Mouse (Mus musculus): ENCODE measurements around the gene Chd2. TPM values are rescaled to one million over a fixed set of nuclear protein-coding genes. Genes with fewer than 3 reads are reported as not detected.
"Not testable (repeated sequence)": the region's sequence is repeated elsewhere in the genome, so short reads cannot be mapped to it uniquely, and the experiment has no call there.

Gene Chd2
- polyA plus RNA-seq, 1 experiment = 5.8 TPM

- Histone ChIP-seq H3K36me3 (ENCODE audit: control insufficient read depth, insufficient read depth) (peaks cover 76% of the 10 kb centered on the region), H3K79me2 (ENCODE audit: control insufficient read depth, insufficient read depth) (peaks cover 92% of the 10 kb centered on the region), H3K79me3 (ENCODE audit: low read depth) (peaks cover 65% of the 10 kb centered on the region), H3K27me3 (ENCODE audit: control insufficient read depth, insufficient read depth, insufficient read length) (no peaks in the 10 kb centered on the region), H3K4me3 (ENCODE audit: insufficient read depth, poor library complexity, severe bottlenecking) (no peak overlapping the region), H3ac (ENCODE audit: control insufficient read depth, insufficient read length, low read depth) (no peak overlapping the region)
- no peak for TF ChIP-seq CTCF (IDR thresholded peaks at IDR 0.05; ENCODE audit: control insufficient read depth, insufficient read depth, insufficient read length)
These were observed 22.4 kb downstream of the Chd2 start for GRCm38 (mm10) chr7:73519060-73519796.

DNA sequence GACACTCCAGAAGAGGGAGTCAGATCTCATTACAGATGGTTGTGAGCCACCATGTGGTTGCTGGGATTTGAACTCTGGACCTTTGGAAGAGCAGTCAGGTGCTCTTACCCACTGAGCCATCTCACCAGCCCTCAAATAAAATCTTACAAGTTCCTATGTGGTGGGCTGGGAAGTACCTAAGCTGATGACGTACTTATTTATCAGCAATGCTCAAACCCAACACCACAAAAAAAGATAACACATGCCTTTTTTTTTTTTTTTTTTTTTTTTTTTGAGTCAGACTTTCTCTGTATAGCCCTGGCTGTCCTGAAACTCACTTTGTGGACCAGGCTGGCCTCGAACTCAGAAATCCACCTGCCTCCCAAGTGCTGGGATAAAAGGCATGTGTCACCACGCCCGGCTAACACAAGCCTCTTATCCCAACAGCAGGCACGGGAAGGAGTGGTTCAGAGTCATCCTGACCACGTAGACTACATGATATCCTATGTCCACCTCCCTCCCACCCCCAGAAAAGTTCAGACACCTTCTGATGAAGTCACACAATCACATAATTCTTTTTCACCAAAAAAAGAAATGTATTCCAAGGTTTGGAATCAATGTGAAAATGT, 23.2 kb downstream of the Chd2 start:
- Histone ChIP-seq H3K79me2 (ENCODE audit: control insufficient read depth, insufficient read depth) (peaks cover 90% of the 10 kb centered on the region), H3K79me3 (ENCODE audit: low read depth) (peaks cover 61% of the 10 kb centered on the region), H3K36me3 (ENCODE audit: control insufficient read depth, insufficient read depth) (peaks cover 81% of the 10 kb centered on the region)
- H3K27me3 ChIP-seq (ENCODE audit: control insufficient read depth, insufficient read depth, insufficient read length); H3K4me3 ChIP-seq (ENCODE audit: insufficient read depth, poor library complexity, severe bottlenecking); H3ac ChIP-seq (ENCODE audit: control insufficient read depth, insufficient read length, low read depth): not testable (repeated sequence)

DNA sequence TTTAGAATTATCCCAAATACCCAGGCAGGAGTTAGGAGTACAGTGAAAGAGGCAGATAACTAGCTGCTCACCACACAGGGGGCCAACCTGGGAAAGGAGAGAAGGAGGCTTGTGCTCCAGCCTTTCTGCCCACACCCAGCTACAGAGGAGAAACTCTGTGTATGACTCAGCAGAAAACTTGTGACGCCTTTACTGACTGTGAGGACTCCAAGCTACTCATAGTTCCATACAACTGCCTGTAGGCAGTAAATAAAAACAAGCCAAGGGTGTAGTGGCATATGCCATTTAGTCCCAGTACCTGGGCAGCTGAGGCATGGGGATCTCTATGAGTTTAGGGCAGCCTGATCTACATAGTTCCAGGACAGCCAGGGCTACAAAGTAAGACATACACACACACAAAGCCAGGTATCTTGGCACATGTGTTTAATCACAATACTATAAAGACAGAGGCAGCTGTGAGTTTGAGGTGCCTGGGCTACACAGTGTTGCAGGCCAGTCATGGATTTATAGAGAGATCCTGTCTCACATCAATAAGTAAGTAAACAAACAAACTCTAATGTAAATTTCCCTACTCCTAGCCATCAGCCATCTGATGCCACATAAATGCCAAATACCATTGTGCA, 24.1 kb downstream of the Chd2 start:
- Histone ChIP-seq H3K79me2 (ENCODE audit: control insufficient read depth, insufficient read depth) (peaks cover 82% of the 10 kb centered on the region), H3K4me3 (ENCODE audit: insufficient read depth, poor library complexity, severe bottlenecking) (no peak overlapping the region), H3ac (ENCODE audit: control insufficient read depth, insufficient read length, low read depth) (no peak overlapping the region), H3K36me3 (ENCODE audit: control insufficient read depth, insufficient read depth) (peaks cover 85% of the 10 kb centered on the region), H3K27me3 (ENCODE audit: control insufficient read depth, insufficient read depth, insufficient read length) (no peaks in the 10 kb centered on the region), H3K79me3 (ENCODE audit: low read depth) (peaks cover 53% of the 10 kb centered on the region)
- TF ChIP-seq MAX (IDR thresholded peaks at IDR 0.05) = no peak
- no peak for TF ChIP-seq USF1 (IDR thresholded peaks at IDR 0.05; ENCODE audit: low read depth)
- TF ChIP-seq CTCF (IDR thresholded peaks at IDR 0.05; ENCODE audit: control insufficient read depth, insufficient read depth, insufficient read length) = no peak
- TF ChIP-seq MYOG (IDR thresholded peaks at IDR 0.05; ENCODE audit: control insufficient read depth, extremely low read depth, insufficient read length) = no peak
- TF ChIP-seq CEBPB (IDR thresholded peaks at IDR 0.05; ENCODE audit: low read depth) = no peak
- TF ChIP-seq FOSL1 (IDR thresholded peaks at IDR 0.05; ENCODE audit: insufficient read depth, low read length, poor library complexity, severe bottlenecking) = no peak
- TF ChIP-seq MYOD1 (IDR thresholded peaks at IDR 0.05; ENCODE audit: control insufficient read depth, insufficient read length, low read depth) = no peak

- peaks cover 82% of the 10 kb centered on the region for H3K79me2 ChIP-seq (ENCODE audit: control insufficient read depth, insufficient read depth)
- peaks cover 50% of the 10 kb centered on the region for H3K79me3 ChIP-seq (ENCODE audit: low read depth)
- no peak for TF ChIP-seq CTCF (IDR thresholded peaks at IDR 0.05; ENCODE audit: control insufficient read depth, insufficient read depth, insufficient read length)
- no peak for TF ChIP-seq USF1 (IDR thresholded peaks at IDR 0.05; ENCODE audit: low read depth)
- TF ChIP-seq MYOG (IDR thresholded peaks at IDR 0.05; ENCODE audit: control insufficient read depth, extremely low read depth, insufficient read length) = no peak
- no peak for TF ChIP-seq FOSL1 (IDR thresholded peaks at IDR 0.05; ENCODE audit: insufficient read depth, low read length, poor library complexity, severe bottlenecking)
- TF ChIP-seq MYOD1 (IDR thresholded peaks at IDR 0.05; ENCODE audit: control insufficient read depth, insufficient read length, low read depth) = no peak
- TF ChIP-seq MAX (IDR thresholded peaks at IDR 0.05) = no peak
- no peak for TF ChIP-seq CEBPB (IDR thresholded peaks at IDR 0.05; ENCODE audit: low read depth)
- no peak overlapping the region for H3K4me3 ChIP-seq (ENCODE audit: insufficient read depth, poor library complexity, severe bottlenecking)
- H3K36me3 ChIP-seq (ENCODE audit: control insufficient read depth, insufficient read depth) = peaks cover 85% of the 10 kb centered on the region
- no peak overlapping the region for H3ac ChIP-seq (ENCODE audit: control insufficient read depth, insufficient read length, low read depth)
- H3K27me3 ChIP-seq (ENCODE audit: control insufficient read depth, insufficient read depth, insufficient read length) = no peaks in the 10 kb centered on the region
These were observed 24.8 kb downstream of the Chd2 start for GRCm38 (mm10) chr7:73516820-73517219.

- peaks cover 43% of the 10 kb centered on the region for H3K79me3 ChIP-seq (ENCODE audit: low read depth)
- peaks cover 93% of the 10 kb centered on the region for H3K36me3 ChIP-seq (ENCODE audit: control insufficient read depth, insufficient read depth)
- peaks cover 81% of the 10 kb centered on the region for H3K79me2 ChIP-seq (ENCODE audit: control insufficient read depth, insufficient read depth)
- H3K4me3 ChIP-seq (ENCODE audit: insufficient read depth, poor library complexity, severe bottlenecking) = no peak overlapping the region
- TF ChIP-seq CTCF (IDR thresholded peaks at IDR 0.05; ENCODE audit: control insufficient read depth, insufficient read depth, insufficient read length) = no peak
- no peak for TF ChIP-seq MYOG (IDR thresholded peaks at IDR 0.05; ENCODE audit: control insufficient read depth, extremely low read depth, insufficient read length)
- no peak for TF ChIP-seq FOSL1 (IDR thresholded peaks at IDR 0.05; ENCODE audit: insufficient read depth, low read length, poor library complexity, severe bottlenecking)
- no peak for TF ChIP-seq MYOD1 (IDR thresholded peaks at IDR 0.05; ENCODE audit: control insufficient read depth, insufficient read length, low read depth)
- TF ChIP-seq USF1 (IDR thresholded peaks at IDR 0.05; ENCODE audit: low read depth) = no peak
- TF ChIP-seq CEBPB (IDR thresholded peaks at IDR 0.05; ENCODE audit: low read depth) = no peak
- no peak for TF ChIP-seq MAX (IDR thresholded peaks at IDR 0.05)
- H3K27me3 ChIP-seq (ENCODE audit: control insufficient read depth, insufficient read depth, insufficient read length) = no peaks in the 10 kb centered on the region
- H3ac ChIP-seq (ENCODE audit: control insufficient read depth, insufficient read length, low read depth) = no peak overlapping the region
These were observed 27.1 kb downstream of the Chd2 start for GRCm38 (mm10) chr7:73514560-73514959.

DNA sequence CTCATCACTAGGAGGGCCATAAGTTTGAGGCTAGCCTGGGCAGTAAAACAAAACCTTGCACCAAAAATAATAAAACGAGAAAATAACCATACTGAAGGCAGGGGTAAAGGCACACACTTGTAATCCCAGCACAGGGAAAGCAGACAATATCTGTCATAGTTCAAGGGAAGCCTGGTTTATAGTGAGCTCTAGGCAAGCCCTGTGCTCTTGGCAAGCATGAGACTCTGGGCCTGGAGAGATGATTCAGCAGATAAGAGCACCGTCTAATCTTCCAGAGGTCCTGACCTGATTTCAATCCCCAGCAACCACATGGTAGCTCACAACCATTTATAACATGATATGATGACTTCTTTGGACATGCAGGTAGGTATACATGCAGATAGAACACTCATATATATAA, 29.2 kb downstream of the Chd2 start:
- Histone ChIP-seq H3ac (ENCODE audit: control insufficient read depth, insufficient read length, low read depth) (no peak overlapping the region), H3K36me3 (ENCODE audit: control insufficient read depth, insufficient read depth) (peaks cover 98% of the 10 kb centered on the region), H3K79me3 (ENCODE audit: low read depth) (peaks cover 42% of the 10 kb centered on the region), H3K27me3 (ENCODE audit: control insufficient read depth, insufficient read depth, insufficient read length) (no peaks in the 10 kb centered on the region), H3K79me2 (ENCODE audit: control insufficient read depth, insufficient read depth) (peaks cover 63% of the 10 kb centered on the region), H3K4me3 (ENCODE audit: insufficient read depth, poor library complexity, severe bottlenecking) (no peak overlapping the region)
- TF ChIP-seq MYOG (IDR thresholded peaks at IDR 0.05; ENCODE audit: control insufficient read depth, extremely low read depth, insufficient read length) (no peak), CTCF (IDR thresholded peaks at IDR 0.05; ENCODE audit: control insufficient read depth, insufficient read depth, insufficient read length) (no peak), FOSL1 (IDR thresholded peaks at IDR 0.05; ENCODE audit: insufficient read depth, low read length, poor library complexity, severe bottlenecking) (no peak), USF1 (IDR thresholded peaks at IDR 0.05; ENCODE audit: low read depth) (no peak), MYOD1 (IDR thresholded peaks at IDR 0.05; ENCODE audit: control insufficient read depth, insufficient read length, low read depth) (no peak), CEBPB (IDR thresholded peaks at IDR 0.05; ENCODE audit: low read depth) (no peak), MAX (IDR thresholded peaks at IDR 0.05) (no peak)
